Mouse (Mus musculus) midbrain, embryonic 12.5 days (tissue): ENCODE results near the gene Olfr545. TPM values are rescaled to one million over a fixed set of nuclear protein-coding genes. Genes with fewer than 3 reads are reported as not detected.

ENCODE experiments used
- ATAC-seq: fragments of 200-750 bp; cut with Nextera tagmentation; 2 replicates; pipeline ENCODE4 v1.8.0; 2017; ENCODE audit warnings: low read depth, moderate TSS enrichment, moderate library complexity; ENCODE audit not compliant: low FRiP score
- H3K27ac ChIP-seq: fragments of 300-500 bp; sonication (generic); replicated peaks from 2 replicates; pipeline ENCODE4 v1.5.1; 2016; ENCODE audit warnings: mild to moderate bottlenecking
- H3K27me3 ChIP-seq: fragments of 300-500 bp; sonication (generic); 2 replicates; pipeline ENCODE4 v1.6.1; 2016; ENCODE audit warnings: mild to moderate bottlenecking
- H3K36me3 ChIP-seq: fragments of 300-500 bp; sonication (generic); 2 replicates; pipeline ENCODE4 v1.6.1; 2016
- H3K4me1 ChIP-seq: fragments of 300-500 bp; sonication (generic); 2 replicates; pipeline ENCODE4 v1.6.1; 2016
- H3K4me2 ChIP-seq: fragments of 300-500 bp; sonication (generic); replicated peaks from 2 replicates; pipeline ENCODE4 v1.6.1; 2016; ENCODE audit warnings: mild to moderate bottlenecking, moderate library complexity
- H3K4me3 ChIP-seq: fragments of 300-500 bp; sonication (generic); 2 replicates; pipeline ENCODE4 v1.5.1; 2016; ENCODE audit warnings: mild to moderate bottlenecking
- H3K9ac ChIP-seq: fragments of 300-500 bp; sonication (generic); replicated peaks from 2 replicates; pipeline ENCODE4 v1.6.1; 2016; ENCODE audit warnings: mild to moderate bottlenecking, moderate library complexity
- H3K9me3 ChIP-seq: fragments of 300-500 bp; sonication (generic); 2 replicates; pipeline ENCODE4 v1.6.1; 2016; ENCODE audit warnings: mild to moderate bottlenecking
- WGBS: fragments of 180-500 bp; shearing (Covaris S2); methylation state at CpG from one replicate; pipeline ENCODE4 v1.1.7; 2016; 5-methylcytosine and 5-hydroxymethylcytosine counted together
- polyA plus RNA-seq: library from polyadenylated mRNA; unstranded; fragments of >200 nt; fragmentation: Nextera tagmentation; extraction: Ambion mirVana; gene quantifications from 2 replicates; pipeline ENCODE4 v1.2.1, GENCODE M21; 2016

Gene Olfr545
- polyA plus RNA-seq, 1 experiment from 2014 or later: 0.11 TPM

GRCm38 (mm10) chr7:102478425-102478824, 20.9 kb downstream of the Olfr545 start:
- H3K4me1 ChIP-seq: no peaks in the 10 kb centered on the region
- H3K27me3 ChIP-seq: no peaks in the 10 kb centered on the region
- 88% methylated on average over 4 of the region's 4 CpGs for WGBS
- no peak overlapping the region for H3K9ac ChIP-seq
- 0 out of 2 replicates have a peak, but pooled peaks cover 4% of the 10 kb centered on the region for H3K36me3 ChIP-seq
- no peak overlapping the region for H3K4me3 ChIP-seq
- no peaks in the 10 kb centered on the region for H3K9me3 ChIP-seq
- H3K27ac ChIP-seq: no peak overlapping the region
- no peak overlapping the region for H3K4me2 ChIP-seq
- ATAC-seq: no peak

- Histone ChIP-seq H3K4me1 (no peaks in the 10 kb centered on the region), H3K4me3 (no peak overlapping the region), H3K27me3 (no peaks in the 10 kb centered on the region), H3K27ac (no peak overlapping the region), H3K36me3 (0 out of 2 replicates have a peak, but pooled peaks cover 4% of the 10 kb centered on the region), H3K4me2 (no peak overlapping the region), H3K9me3 (no peaks in the 10 kb centered on the region), H3K9ac (no peak overlapping the region)
- 0 out of 2 replicates have a peak, but pooled peaks have one; percentile 49 for ATAC-seq
- whole genome bisulfite sequencing: 74% methylated on average over 11 of the region's 11 CpGs
Measured at GRCm38 (mm10) chr7:102477377-102477776, 22.0 kb downstream of the Olfr545 start.

- 99% methylated on average over 5 of the region's 5 CpGs for WGBS
- Histone ChIP-seq H3K4me2 (no peak overlapping the region), H3K27ac (no peak overlapping the region), H3K27me3 (no peaks in the 10 kb centered on the region), H3K36me3 (0 out of 2 replicates have a peak, but pooled peaks cover 4% of the 10 kb centered on the region), H3K9ac (no peak overlapping the region), H3K4me3 (no peak overlapping the region), H3K4me1 (no peaks in the 10 kb centered on the region), H3K9me3 (no peaks in the 10 kb centered on the region)
- ATAC-seq: no peak
Measured at GRCm38 (mm10) chr7:102476601-102477000, 22.8 kb downstream of the Olfr545 start.

- peaks cover 24% of the 10 kb centered on the region for H3K36me3 ChIP-seq
- H3K4me2 ChIP-seq: no peak overlapping the region
- H3K27me3 ChIP-seq: no peaks in the 10 kb centered on the region
- no peak overlapping the region for H3K27ac ChIP-seq
- 72% methylated on average over 5 of the region's 5 CpGs for WGBS
- H3K9ac ChIP-seq: no peak overlapping the region
- no peak for ATAC-seq
- no peaks in the 10 kb centered on the region for H3K4me1 ChIP-seq
- no peaks in the 10 kb centered on the region for H3K9me3 ChIP-seq
- no peak overlapping the region for H3K4me3 ChIP-seq
Measured at GRCm38 (mm10) chr7:102472675-102473074, 26.7 kb downstream of the Olfr545 start.

- no peaks in the 10 kb centered on the region for H3K4me1 ChIP-seq
- H3K4me2 ChIP-seq: no peak overlapping the region
- 84% methylated on average over 8 of the region's 8 CpGs for WGBS
- ATAC-seq: no peak
- no peak overlapping the region for H3K4me3 ChIP-seq
- H3K9me3 ChIP-seq: no peaks in the 10 kb centered on the region
- H3K27ac ChIP-seq: no peak overlapping the region
- H3K9ac ChIP-seq: no peak overlapping the region
- peaks cover 67% of the 10 kb centered on the region for H3K36me3 ChIP-seq
- no peaks in the 10 kb centered on the region for H3K27me3 ChIP-seq
Measured at GRCm38 (mm10) chr7:102467566-102467965, 31.8 kb downstream of the Olfr545 start.

GRCm38 (mm10) chr7:102458618-102459380, 40.6 kb downstream of the Olfr545 start:
- Histone ChIP-seq H3K4me2 (no peak overlapping the region), H3K36me3 (peaks cover 89% of the 10 kb centered on the region)
- 75% methylated on average over 5 of the region's 5 CpGs for WGBS

GRCm38 (mm10) chr7:102446438-102446837, 52.9 kb downstream of the Olfr545 start:
- Histone ChIP-seq H3K9me3 (no peaks in the 10 kb centered on the region), H3K27me3 (no peaks in the 10 kb centered on the region), H3K4me1 (peaks cover 19% of the 10 kb centered on the region), H3K27ac (no peak overlapping the region), H3K36me3 (peaks cover 56% of the 10 kb centered on the region), H3K9ac (no peak overlapping the region), H3K4me3 (no peak overlapping the region), H3K4me2 (no peak overlapping the region)
- ATAC-seq: no peak
- 94% methylated on average over 9 of the region's 9 CpGs for WGBS

More at GRCm38 (mm10) chr7:102458618-102459380, 40.6 kb downstream of the Olfr545 start:
- no peaks in the 10 kb centered on the region for H3K9me3 ChIP-seq
- H3K4me3 ChIP-seq: no peak overlapping the region
- no peaks in the 10 kb centered on the region for H3K27me3 ChIP-seq
- no peak overlapping the region for H3K27ac ChIP-seq
- H3K9ac ChIP-seq: no peak overlapping the region
- ATAC-seq: no peak
- H3K4me1 ChIP-seq: no peaks in the 10 kb centered on the region

GRCm38 (mm10) chr7:102444301-102444700, 55.1 kb downstream of the Olfr545 start:
- Histone ChIP-seq H3K27ac (no peak overlapping the region), H3K4me3 (no peak overlapping the region), H3K9me3 (no peaks in the 10 kb centered on the region), H3K36me3 (peaks cover 36% of the 10 kb centered on the region), H3K4me1 (peaks cover 19% of the 10 kb centered on the region), H3K4me2 (no peak overlapping the region), H3K9ac (no peak overlapping the region), H3K27me3 (peaks cover 4% of the 10 kb centered on the region; the same call in 1 of the 2 replicates)
- ATAC-seq: no peak
- 87% methylated on average over 2 of the region's 2 CpGs for WGBS

- no peaks in the 10 kb centered on the region for H3K9me3 ChIP-seq
- peak overlapping the region; percentile 87 for H3K4me3 ChIP-seq
- ATAC-seq: no peak
- peak overlapping the region; percentile 76 for H3K4me2 ChIP-seq
- peaks cover 19% of the 10 kb centered on the region for H3K4me1 ChIP-seq
- peak overlapping the region; percentile 83 for H3K27ac ChIP-seq
- H3K36me3 ChIP-seq: peaks cover 20% of the 10 kb centered on the region
- peak overlapping the region; percentile 89 for H3K9ac ChIP-seq
- peaks cover 9% of the 10 kb centered on the region; the same call in 1 of the 2 replicates for H3K27me3 ChIP-seq
- 4% methylated on average over 4 of the region's 4 CpGs for WGBS
Measured at GRCm38 (mm10) chr7:102442432-102442831, 56.9 kb downstream of the Olfr545 start.

GRCm38 (mm10) chr7:102441657-102442391, 57.5 kb downstream of the Olfr545 start, which contains the start of gene Rrm1:
Gene Rrm1, plus strand, starts transcription at chr7:102441695.
- H3K36me3 ChIP-seq: peaks cover 16% of the 10 kb centered on the region
- ATAC-seq: peak; percentile 98
- H3K4me3 ChIP-seq: peak within 1 kb of the TSS; percentile 87
- peaks cover 19% of the 10 kb centered on the region for H3K4me1 ChIP-seq
- WGBS: under 1% methylated on average over 50 of the region's 56 CpGs
- H3K4me2 ChIP-seq: peak within 1 kb of the TSS; percentile 76
- H3K9me3 ChIP-seq: no peaks in the 10 kb centered on the region
- H3K27me3 ChIP-seq: peaks cover 9% of the 10 kb centered on the region; the same call in 1 of the 2 replicates
- H3K9ac ChIP-seq: peak within 1 kb of the TSS; percentile 89
- H3K27ac ChIP-seq: peak within 1 kb of the TSS; percentile 83
